Mouse (Mus musculus) layer of hippocampus, adult 6 months (tissue): ENCODE data around the gene Srsf2. TPM values are rescaled to one million over a fixed set of nuclear protein-coding genes. Genes with fewer than 3 reads are reported as not detected.

Experiments used
- long read RNA-seq, 2 experiments: library from polyadenylated mRNA; unstranded; transcript quantifications; one replicate each; pipeline ENCODE4 v2.0.0; 2019 to 2020
- polyA plus RNA-seq: library from polyadenylated mRNA; unstranded; fragments of <200 nt; fragmentation: Nextera tagmentation; gene quantifications from 2 replicates; pipeline ENCODE4 v1.2.3, GENCODE M21; 2021

The Srsf2 gene
- polyA plus RNA-seq: 89.1 and 110 TPM in 2 replicates
- long read RNA-seq, experiment 1, transcript Srsf2-201 (3 exons, 1,899 nt): major isoform, 74 of 118 reads
- long read RNA-seq, experiment 1, partial matches to known transcripts: 11 of 118 reads
- long read RNA-seq, experiment 1, other reads (novel, unspliced or antisense): 28 of 118 reads
- long read RNA-seq, experiment 2, transcript Srsf2-201 (3 exons, 1,899 nt): major isoform, 522 of 581 reads
- long read RNA-seq, experiment 2, partial matches to known transcripts: 41 of 581 reads
- long read RNA-seq, experiment 2, other reads (novel, unspliced or antisense): 14 of 581 reads

GRCm38 (mm10) chr11:116852891-116853511 lies at the start of gene Srsf2:
Gene Srsf2 (minus strand): TSS chr11:116853094.

GRCm38 (mm10) chr11:116852291-116852890 lies 503 bp downstream of the Srsf2 start, which contains the start of gene Mfsd11:
Gene Mfsd11 (plus strand): TSS chr11:116852440.

GRCm38 (mm10) chr11:116843261-116844233 lies 9.3 kb downstream of the Srsf2 start, which contains the start of the genes Mettl23 and Jmjd6:
Gene Mettl23 (plus strand): TSS chr11:116843278.
Gene Jmjd6 (minus strand): TSS chr11:116843449.

GRCm38 (mm10) chr11:116827534-116828165 lies 25.2 kb downstream of the Srsf2 start, which contains the start of gene Mxra7:
Gene Mxra7 (minus strand): TSS chr11:116828046.

Other genes starting within 250 kb of the Srsf2 start
- gene Rhbdf2, start 226.1 kb downstream of the Srsf2 start, polyA plus RNA-seq: 0.29 and 0.50 TPM in 2 replicates
- 7.2 and 22.4 TPM in 2 replicates for gene Prcd, start 199.6 kb downstream of the Srsf2 start, polyA plus RNA-seq
- 27.4 and 28.1 TPM in 2 replicates for gene Cygb, start 198.8 kb downstream of the Srsf2 start, polyA plus RNA-seq
- gene St6galnac1, start 77.6 kb downstream of the Srsf2 start, polyA plus RNA-seq: not detected in 2 replicates
- 7.5 and 9.3 TPM in 2 replicates for gene Mxra7, start 25.0 kb downstream of the Srsf2 start, polyA plus RNA-seq
- 70.0 and 77.6 TPM in 2 replicates for gene Mettl23, start 9.8 kb downstream of the Srsf2 start, polyA plus RNA-seq
- 20.6 and 21.2 TPM in 2 replicates for gene Jmjd6, start 9.6 kb downstream of the Srsf2 start, polyA plus RNA-seq
- gene Mfsd11, start 654 bp downstream of the Srsf2 start, polyA plus RNA-seq: 27.9 and 28.8 TPM in 2 replicates
- gene Mgat5b, start 65.8 kb upstream of the Srsf2 start, polyA plus RNA-seq: 8.8 and 9.4 TPM in 2 replicates